Mouse (Mus musculus): ENCODE measurements around the gene Dnah5.
A peak's percentile ranks its signal among the peaks of the same experiment; 100 is the strongest.

Gene Dnah5

GRCm38 (mm10) chr15:28203111-28204075 is at the start of gene Dnah5:
TSS of gene Dnah5 (plus strand) at chr15:28203752.
- no peak for DNase-seq

GRCm38 (mm10) chr15:28154822-28155501 is 48.6 kb upstream of the Dnah5 start:
- DNase-seq: peak; percentile 20

- peak; percentile 33 for DNase-seq
Observed at GRCm38 (mm10) chr15:28158771-28159489, 44.6 kb upstream of the Dnah5 start.

GRCm38 (mm10) chr15:28162291-28162690 is 41.3 kb upstream of the Dnah5 start:
- no peak for DNase-seq

GRCm38 (mm10) chr15:28165234-28165633 is 38.3 kb upstream of the Dnah5 start:
- DNase-seq: no peak

GRCm38 (mm10) chr15:28166090-28166489 is 37.5 kb upstream of the Dnah5 start:
- no peak for DNase-seq

GRCm38 (mm10) chr15:28178951-28179350 is 24.6 kb upstream of the Dnah5 start:
- DNase-seq: no peak

GRCm38 (mm10) chr15:28179556-28179955 is 24.0 kb upstream of the Dnah5 start:
- DNase-seq: no peak

- DNase-seq: peak; percentile 72
Observed at GRCm38 (mm10) chr15:28181862-28182261, 21.7 kb upstream of the Dnah5 start.

- DNase-seq: no peak
Observed at GRCm38 (mm10) chr15:28182567-28182966, 21.0 kb upstream of the Dnah5 start.

GRCm38 (mm10) chr15:28187472-28188360 is 15.8 kb upstream of the Dnah5 start:
- peak; percentile 43 for DNase-seq

- no peak for DNase-seq
Observed at GRCm38 (mm10) chr15:28188361-28189011, 15.1 kb upstream of the Dnah5 start.

GRCm38 (mm10) chr15:28189668-28190067 is 13.9 kb upstream of the Dnah5 start:
- no peak for DNase-seq

GRCm38 (mm10) chr15:28198609-28199008 is 4.9 kb upstream of the Dnah5 start:
- no peak for DNase-seq

- no peak for DNase-seq
Observed at GRCm38 (mm10) chr15:28204626-28205025, 1.1 kb downstream of the Dnah5 start.

- DNase-seq: no peak
Observed at GRCm38 (mm10) chr15:28207545-28207944, 4.0 kb downstream of the Dnah5 start.

- no peak for DNase-seq
Observed at GRCm38 (mm10) chr15:28213057-28213456, 9.5 kb downstream of the Dnah5 start.

GRCm38 (mm10) chr15:28216358-28216757 is 12.8 kb downstream of the Dnah5 start:
- DNase-seq: no peak

- DNase-seq: no peak
Observed at GRCm38 (mm10) chr15:28227316-28227715, 23.8 kb downstream of the Dnah5 start.

GRCm38 (mm10) chr15:28260250-28260649 is 56.7 kb downstream of the Dnah5 start:
- DNase-seq: no peak

GRCm38 (mm10) chr15:28299438-28299837 is 95.9 kb downstream of the Dnah5 start:
- DNase-seq: no peak

GRCm38 (mm10) chr15:28307131-28307530 is 103.6 kb downstream of the Dnah5 start:
- no peak for DNase-seq

Measured in cerebellum, adult 11 months (tissue).